Comparison of ENCODE assay signal across 8 mouse cellular contexts in genomic region chr1:25510321-25511055, GRCm38 (mm10).
DNase-seq lines count a peak whose midpoint lies in the region; ATAC-seq lines count a peak whose summit lies in the region.

No protein-coding gene starts in this region.

- ATAC-seq in kidney, embryonic 14.5 days (ENCODE audit: low FRiP score, low TSS enrichment): peak; percentile 76; the same call in 1 of the 2 replicates
- no peak for ATAC-seq in monocyte, adult 5-6 weeks (replicated peaks; ENCODE audit: insufficient number of reproducible peaks, low FRiP score, low TSS enrichment, poor library complexity, severe bottlenecking)

- H3K9me3 ChIP-seq in kidney, embryonic 14.5 days (ENCODE audit: control insufficient read depth, low read length): no peaks in the 10 kb centered on the region

- H3K4me3 ChIP-seq in kidney, embryonic 14.5 days (ENCODE audit: low read length): no peak overlapping the region

- H3K4me2 ChIP-seq in kidney, embryonic 14.5 days (replicated peaks; ENCODE audit: low read depth, low read length): no peak overlapping the region

- no peak for DNase-seq in kidney, adult 18-20 months
- peak; percentile 52 for DNase-seq in NIH3T3 (ENCODE audit: low read depth)
- peak; percentile 47 for DNase-seq in embryo, embryonic 10 days (ENCODE audit: low spot score)
- DNase-seq in kidney, postnatal 10 days: peak; percentile 8
- no peak for DNase-seq in thymus, postnatal 4 days
- DNase-seq in spleen, postnatal 10 days (ENCODE audit: low spot score in 2 of 2): no peak

- H3K36me3 ChIP-seq in kidney, embryonic 14.5 days (ENCODE audit: control insufficient read depth, insufficient read depth, low read length): no peaks in the 10 kb centered on the region

- H3K9ac ChIP-seq in kidney, embryonic 14.5 days (ENCODE audit: low read depth, low read length): no peak overlapping the region

- WGBS in kidney, embryonic 14.5 days: 57% methylated on average over 10 of the region's 10 CpGs

- no peaks in the 10 kb centered on the region for H3K27me3 ChIP-seq in kidney, embryonic 14.5 days (ENCODE audit: control insufficient read depth, insufficient read depth, low read length)

- H3K27ac ChIP-seq in kidney, embryonic 14.5 days (ENCODE audit: low read depth, low read length): no peak overlapping the region

- no peaks in the 10 kb centered on the region for H3K4me1 ChIP-seq in kidney, embryonic 14.5 days (ENCODE audit: control insufficient read depth, insufficient read depth, low read length)

Comparison
In these comparisons a context has a peak if more than half of its experiments do, and no peak if none do; other contexts are left out.
1. DNase-seq: peak in NIH3T3 (single experiment), embryo, embryonic 10 days (single experiment) and kidney, postnatal 10 days (single experiment); none in kidney, adult 18-20 months (single experiment), thymus, postnatal 4 days (single experiment) and spleen, postnatal 10 days (0 of 2).